Comparison of ENCODE assay signal across 18 mouse cellular contexts in genomic region chr10:24519795-24520512, GRCm38 (mm10).
"Had no signal": no experiment of that assay in that cellular context is flagged by ENCODE, and none has a peak within 500 bp of the region (broad histone marks: within the 10 kb centered on the region; RNA-seq: fewer than 3 reads in every experiment).

No protein-coding gene starts in this region.

- H3K9me3 ChIP-seq: intestine, embryonic 15.5 days; neural tube, embryonic 12.5 days; neural tube, embryonic 15.5 days; stomach, embryonic 15.5 days had no signal

- H3K4me2 ChIP-seq: intestine, embryonic 15.5 days; liver, embryonic 11.5 days; midbrain, embryonic 11.5 days; neural tube, embryonic 12.5 days; neural tube, embryonic 15.5 days; stomach, embryonic 15.5 days had no signal

- H3K4me3 ChIP-seq: intestine, embryonic 15.5 days; neural tube, embryonic 12.5 days; neural tube, embryonic 15.5 days; stomach, embryonic 15.5 days had no signal

- ATAC-seq: intestine, embryonic 15.5 days; liver, postnatal 0 days had no signal

- DNase-seq: kidney, adult 11 months; kidney, adult 8-10 months; kidney, postnatal 14 days; kidney, postnatal 4 days; layer of hippocampus, adult 9-11 months; liver, postnatal 0 days; midbrain, embryonic 14.5 days; retina, postnatal 1 day; right cerebral cortex, postnatal 25 days; spleen, adult 18-20 months; thymus, postnatal 36 days had no signal

- H3K9ac ChIP-seq: intestine, embryonic 15.5 days; liver, embryonic 14.5 days; liver, postnatal 0 days; neural tube, embryonic 12.5 days; neural tube, embryonic 15.5 days; stomach, embryonic 15.5 days had no signal

- H3K36me3 ChIP-seq: intestine, embryonic 15.5 days; neural tube, embryonic 12.5 days; neural tube, embryonic 15.5 days; stomach, embryonic 15.5 days had no signal

- H3K4me1 ChIP-seq: intestine, embryonic 15.5 days; neural tube, embryonic 12.5 days; neural tube, embryonic 15.5 days; stomach, embryonic 15.5 days had no signal

- H3K27ac ChIP-seq: intestine, embryonic 15.5 days; liver, embryonic 14.5 days; neural tube, embryonic 12.5 days; neural tube, embryonic 15.5 days; stomach, embryonic 15.5 days had no signal

- H3K27me3 ChIP-seq: intestine, embryonic 15.5 days; neural tube, embryonic 12.5 days; neural tube, embryonic 15.5 days; stomach, embryonic 15.5 days had no signal
